Mouse (Mus musculus) gastrocnemius, adult 18-20 months (tissue): ENCODE results near the gene Iqcb1. TPM values are rescaled to one million over a fixed set of nuclear protein-coding genes. Genes with fewer than 3 reads are reported as not detected.
"Not testable (repeated sequence)": the region's sequence is repeated elsewhere in the genome, so short reads cannot be mapped to it uniquely, and the experiment has no call there.

ENCODE experiments used
- DNase-seq: peaks from one replicate; pipeline ENCODE4 v3.0.0; 2021; ENCODE audit warnings: low spot score
- long read RNA-seq, 2 experiments: library from polyadenylated mRNA; stranded (forward); transcript quantifications; one replicate each; pipeline ENCODE4 v2.0.0; 2021
- total RNA-seq, 2 experiments: library from RNA; stranded (reverse); gene quantifications; 2 replicates each; pipeline ENCODE4 v1.2.3; 2021

Iqcb1 gene
- 1 to 10 TPM; 6.1 to 6.6 TPM for total RNA-seq
- long read RNA-seq, experiment 1, partial matches to known transcripts, result 0 of 12 reads
- long read RNA-seq, experiment 1, other reads (novel, unspliced or antisense), result 9 of 12 reads
- long read RNA-seq, experiment 2, partial matches to known transcripts, result 0 of 1 reads
- long read RNA-seq, experiment 2, other reads (novel, unspliced or antisense), result 1 of 1 reads

DNA sequence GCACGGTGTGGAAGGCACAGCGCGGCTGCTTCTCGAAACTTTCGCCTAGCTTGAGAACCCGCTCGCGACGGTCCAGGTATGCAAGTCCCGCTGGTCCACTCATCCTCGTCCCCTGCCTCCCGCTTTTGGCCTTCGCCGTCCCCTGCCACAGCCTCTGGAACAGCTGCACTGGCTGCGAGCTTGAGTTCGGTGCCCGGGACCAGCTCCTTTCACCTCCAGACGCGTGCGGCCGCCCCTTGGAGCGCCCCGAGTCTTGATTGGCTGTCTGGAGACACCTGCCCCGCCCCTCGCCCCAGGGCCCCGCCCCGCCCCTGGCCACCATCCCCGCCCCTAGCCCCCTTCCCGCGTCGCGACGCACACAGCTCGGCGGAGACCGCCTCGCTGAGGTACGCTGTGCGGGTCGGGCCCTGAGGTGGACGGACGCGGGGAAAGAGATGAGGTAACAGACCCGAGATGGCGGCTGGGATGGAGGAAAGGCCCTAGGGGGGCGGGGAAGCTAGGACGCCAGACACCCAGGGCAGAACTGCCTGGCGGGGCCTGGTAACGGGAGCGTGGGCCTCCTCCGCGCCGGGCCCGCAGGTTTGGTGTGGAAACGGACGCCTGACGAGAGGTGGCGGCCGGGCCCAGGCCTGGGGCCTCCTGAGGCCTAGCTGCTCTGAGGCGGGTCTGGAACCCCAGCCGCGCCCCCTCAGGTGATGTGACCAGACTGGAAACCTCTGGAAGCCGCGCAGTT lies at the start of gene Iqcb1:
Gene Iqcb1, plus strand, starts transcription at position 332 of the 733 bp plus-strand sequence.
- peak; percentile 77 for DNase-seq

DNA sequence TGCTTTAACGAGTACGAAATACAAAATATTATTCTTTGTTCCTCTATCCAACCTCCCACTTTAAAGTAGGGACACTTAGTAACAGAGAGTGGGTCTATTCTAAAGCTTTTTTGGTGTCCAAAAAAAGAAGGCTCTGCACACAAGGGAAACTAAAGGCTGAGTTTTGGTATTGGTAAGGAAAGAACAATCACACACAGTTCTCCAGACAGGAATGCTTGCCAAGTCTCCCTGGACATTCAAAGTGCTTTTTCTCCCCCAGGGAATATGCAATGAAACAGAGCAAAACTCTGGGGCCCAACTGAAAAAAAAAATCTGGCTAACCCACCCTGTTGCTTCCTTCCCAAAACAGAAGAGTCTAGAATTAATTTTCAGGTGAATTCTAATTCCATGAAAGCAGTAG lies 44.0 kb upstream of the Iqcb1 start:
- no peak for DNase-seq

DNA sequence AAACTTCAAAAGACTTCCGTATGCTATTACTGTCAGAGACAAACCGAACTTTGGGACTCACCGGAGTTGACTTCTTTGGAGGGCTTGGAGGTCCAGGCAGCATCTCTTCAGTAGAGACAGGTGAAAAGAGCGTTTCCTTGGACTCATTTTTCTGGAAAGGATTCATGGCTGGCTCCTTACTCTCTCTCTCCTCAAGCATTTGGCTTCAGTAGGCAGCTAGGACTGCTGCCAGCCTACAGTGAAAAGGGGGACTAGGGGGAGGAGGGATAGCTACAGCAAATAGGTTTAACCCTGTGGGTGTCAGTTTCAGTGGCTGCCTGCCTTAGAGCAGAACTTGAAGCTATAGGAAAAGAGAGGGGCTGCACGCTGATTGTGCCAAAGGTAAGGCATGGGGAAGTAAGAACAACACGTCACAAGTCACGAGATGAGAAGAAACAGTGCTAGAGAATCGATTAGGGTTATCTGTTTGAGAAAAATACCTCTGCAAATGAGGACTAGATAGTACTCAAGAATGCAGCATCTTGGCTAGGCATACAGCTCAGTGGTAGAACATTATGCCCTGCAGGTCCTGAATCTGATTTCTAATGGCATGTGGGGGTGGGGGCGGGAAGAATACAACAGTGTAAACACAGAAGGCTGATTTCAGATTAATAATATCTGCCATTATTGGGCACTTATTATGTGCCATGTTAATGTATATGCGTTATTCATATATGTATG lies 43.4 kb upstream of the Iqcb1 start, which contains the start of gene Slc15a2:
Gene Slc15a2, minus strand, starts transcription at position 369 of the 720 bp plus-strand sequence.
- no peak for DNase-seq

DNA sequence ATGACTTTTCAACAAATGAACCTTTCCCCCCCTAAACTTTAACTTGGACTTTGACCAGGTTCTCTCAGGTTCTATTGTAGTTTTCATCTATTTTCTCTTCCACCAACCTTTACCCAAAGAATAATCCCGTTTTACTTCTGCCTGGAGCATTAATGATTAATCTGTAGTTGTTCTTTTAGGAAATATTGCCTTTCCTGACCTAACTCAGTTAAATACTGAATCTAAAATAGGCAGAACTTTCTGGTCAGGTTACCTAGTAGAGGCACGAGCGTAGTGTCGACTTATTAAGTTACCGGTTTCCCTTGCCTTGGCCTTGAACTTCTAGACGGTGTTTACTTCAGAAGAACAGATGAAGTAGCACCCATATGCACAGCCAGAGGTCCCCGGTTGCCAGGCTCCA lies 41.7 kb upstream of the Iqcb1 start:
- no peak for DNase-seq

DNA sequence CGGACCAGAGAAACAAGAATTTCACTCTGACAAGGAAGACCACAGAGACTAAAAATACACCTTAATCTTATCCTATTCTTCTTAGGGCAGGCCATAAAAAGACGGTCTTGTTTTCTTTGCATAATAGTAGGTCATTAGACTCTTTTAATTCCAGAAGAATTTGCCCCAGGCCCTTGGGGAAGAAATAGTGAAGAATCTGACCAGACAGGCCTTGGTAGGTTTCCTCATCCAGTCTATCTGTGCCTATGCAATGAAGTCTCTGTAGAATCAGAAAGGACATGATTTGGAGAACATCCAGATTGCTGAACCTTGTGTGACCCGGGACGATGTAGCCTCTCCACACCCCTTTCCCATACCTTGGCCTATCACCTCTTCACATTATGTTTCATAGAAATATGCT lies 38.0 kb upstream of the Iqcb1 start:
- DNase-seq, result no peak

DNA sequence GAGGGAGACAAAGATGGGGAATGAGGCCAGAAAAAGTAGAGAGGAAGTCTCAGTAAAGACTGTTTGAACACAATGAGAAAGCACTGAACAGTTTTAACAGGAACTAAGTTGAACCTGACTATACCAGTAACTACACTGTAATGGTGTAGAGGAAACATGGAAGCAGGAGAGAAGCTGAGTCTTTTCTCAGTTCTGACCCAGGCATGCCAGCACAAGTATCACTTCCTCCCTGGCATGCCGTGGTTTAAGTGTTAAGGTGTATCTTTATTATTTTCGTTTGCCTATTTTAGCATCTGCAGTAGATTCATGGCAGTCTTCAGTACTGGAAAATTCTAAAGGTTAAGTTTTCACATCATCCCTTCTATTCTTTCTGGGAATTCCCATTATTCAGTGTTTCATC lies 33.2 kb upstream of the Iqcb1 start:
- no peak for DNase-seq

DNA sequence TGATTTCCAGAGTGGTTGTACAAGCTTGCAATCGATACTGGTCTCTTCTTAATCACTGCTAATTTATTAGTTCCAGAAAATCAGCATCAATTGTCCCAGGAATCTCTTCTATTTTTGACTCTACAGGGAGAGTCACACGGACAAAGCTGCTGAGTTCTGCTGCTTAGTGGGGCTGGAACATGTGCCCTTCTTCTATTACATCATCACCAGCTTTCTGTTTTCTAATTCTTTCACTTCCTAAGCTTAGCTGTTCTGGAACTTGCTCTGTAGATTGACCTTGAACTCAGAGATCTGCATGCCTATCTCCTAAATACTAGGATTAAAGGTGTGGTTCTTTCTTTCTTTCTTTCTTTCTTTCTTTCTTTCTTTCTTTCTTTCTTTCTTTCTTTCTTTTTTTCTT lies 29.9 kb upstream of the Iqcb1 start:
- no peak for DNase-seq

DNA sequence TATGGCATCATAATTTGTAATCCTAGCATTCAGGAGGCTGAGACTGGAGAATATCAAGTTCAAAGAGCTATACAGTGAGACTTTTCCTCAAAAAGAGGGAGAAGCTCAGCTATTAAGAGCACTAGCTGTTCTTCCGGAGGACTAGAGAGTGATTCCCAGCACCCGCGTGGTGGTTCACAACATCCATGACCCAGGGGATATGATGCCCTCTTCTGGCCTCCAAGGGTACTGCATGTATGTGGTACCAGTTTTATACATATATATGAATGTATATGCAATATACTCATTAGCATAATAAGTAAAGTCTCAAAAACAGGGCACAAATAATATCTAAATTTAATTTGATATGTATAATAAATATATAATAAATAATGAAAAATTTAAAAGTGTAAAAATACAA lies 25.8 kb upstream of the Iqcb1 start:
- no peak for DNase-seq

DNA sequence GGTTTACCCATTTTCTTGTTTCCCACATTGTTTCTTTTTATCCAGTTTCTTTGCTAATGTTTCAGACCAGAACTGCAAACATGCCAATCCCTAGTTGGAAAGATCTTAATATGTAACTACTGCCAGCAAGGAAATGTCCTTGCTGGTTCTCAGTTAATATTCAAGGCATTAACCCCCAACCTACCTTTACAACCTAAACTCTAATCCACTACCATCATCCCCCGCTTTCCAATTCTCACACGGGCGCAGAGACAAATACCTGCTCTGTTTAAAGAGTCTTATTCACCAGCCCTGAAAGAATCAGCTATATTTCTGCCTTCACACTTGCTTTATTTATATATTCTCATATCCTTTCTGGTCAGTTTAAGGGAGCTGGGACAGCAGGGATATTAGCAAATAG lies 19.6 kb upstream of the Iqcb1 start:
- no peak for DNase-seq

DNA sequence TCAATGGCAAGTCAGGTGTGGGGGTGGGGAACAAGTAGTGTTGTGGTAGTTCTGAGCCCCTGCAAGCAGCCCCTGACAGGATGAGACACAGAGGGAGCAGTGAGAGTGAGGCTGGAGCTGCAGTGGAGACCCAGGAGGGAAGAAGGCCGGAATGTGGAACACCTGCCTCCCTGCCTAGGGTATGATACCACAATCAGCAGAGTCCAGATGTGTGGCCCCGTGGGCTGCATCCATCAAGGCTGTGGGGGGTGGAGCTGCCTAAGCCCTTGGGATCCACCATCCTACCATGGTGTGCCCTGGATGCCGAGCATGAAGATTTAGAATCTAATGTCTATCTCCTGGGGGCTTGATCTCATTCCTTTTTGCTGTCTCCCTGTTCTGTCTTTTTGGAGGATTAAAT lies 14.5 kb upstream of the Iqcb1 start:
- DNase-seq, result no peak

DNA sequence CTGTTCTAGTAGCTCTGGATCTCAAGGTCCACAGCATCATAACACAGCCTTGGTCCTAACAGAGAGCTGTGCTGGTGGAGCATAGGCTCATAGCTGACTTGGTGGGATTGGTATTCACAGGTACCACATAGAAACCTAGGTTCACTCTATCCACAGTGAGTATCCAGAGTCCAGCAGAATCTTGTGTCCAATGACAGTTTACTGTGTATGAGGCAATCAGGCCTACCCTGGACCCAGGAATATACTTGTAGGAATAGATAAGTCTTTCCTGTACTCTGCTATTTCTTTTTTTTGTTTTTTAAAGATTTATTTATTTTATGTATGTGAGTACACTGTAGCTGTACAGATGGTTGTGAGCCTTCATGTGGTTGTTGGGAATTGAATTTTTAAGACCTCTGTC lies 11.3 kb upstream of the Iqcb1 start:
- no peak for DNase-seq

DNA sequence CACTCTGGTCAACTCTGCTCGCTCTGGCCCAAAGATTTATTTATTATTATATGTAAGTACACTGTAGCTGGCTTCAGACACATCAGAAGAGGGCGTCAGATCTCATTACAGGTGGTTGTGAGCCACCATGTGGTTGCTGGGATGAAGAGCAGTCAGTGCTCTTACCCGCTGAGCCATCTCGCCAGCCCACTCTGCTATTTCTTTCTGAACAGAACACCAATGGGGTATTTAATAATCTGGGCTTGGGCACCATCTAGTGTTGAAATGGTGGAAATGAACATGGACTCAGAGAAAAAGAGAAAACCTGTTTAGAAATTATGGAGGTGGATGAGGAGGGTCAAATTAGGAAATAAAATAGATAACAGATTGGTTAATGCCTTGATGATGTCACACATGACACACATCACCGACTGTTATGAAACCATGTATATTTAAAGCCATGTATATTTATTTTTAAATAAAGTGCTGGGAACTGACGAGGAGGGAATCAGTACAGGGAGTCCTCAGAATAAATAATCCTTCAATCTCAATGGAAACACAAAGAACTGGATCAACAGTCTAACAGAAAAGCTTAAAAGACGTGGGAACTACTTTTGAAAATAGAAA lies 10.8 kb upstream of the Iqcb1 start:
- peak; percentile 72 for DNase-seq

DNA sequence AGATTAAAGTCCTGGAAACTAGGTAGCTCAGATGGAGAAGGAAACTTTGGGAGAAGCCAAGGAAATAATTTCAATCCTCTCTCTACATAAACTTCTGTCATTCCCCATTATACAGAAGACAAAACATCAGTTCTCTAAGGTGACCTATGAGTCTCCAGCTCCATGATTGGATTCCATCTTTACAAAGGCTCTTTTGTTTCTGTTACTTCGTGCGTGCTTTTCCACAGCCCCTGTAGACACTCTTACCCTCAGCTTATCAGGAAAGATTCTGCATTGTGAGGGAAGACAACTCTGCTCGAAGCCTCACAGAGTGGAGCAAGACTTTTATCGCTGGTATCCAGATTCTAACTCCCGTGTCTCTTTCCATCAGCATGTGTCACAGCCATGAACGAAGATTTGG lies 8.2 kb upstream of the Iqcb1 start:
- no peak for DNase-seq

DNA sequence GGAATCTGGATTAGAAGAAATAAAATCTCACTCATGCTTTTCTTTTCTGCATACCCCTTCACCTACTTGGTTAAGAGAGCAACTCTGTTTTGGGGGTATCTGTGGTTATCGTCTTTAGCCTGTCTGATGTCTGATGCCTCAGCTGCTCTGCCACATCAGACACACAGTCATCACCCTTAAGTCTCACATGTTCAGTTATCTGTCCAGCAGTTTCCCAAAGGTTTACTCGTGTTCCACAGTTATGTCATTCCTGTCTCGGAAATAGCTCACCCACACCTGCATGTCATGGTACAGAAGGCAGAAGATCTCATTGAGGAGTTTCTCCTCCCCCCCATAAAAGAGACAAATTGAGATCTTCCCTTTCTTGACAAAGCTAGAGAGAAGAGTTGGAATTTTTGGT lies 7.4 kb upstream of the Iqcb1 start:
- no peak for DNase-seq

DNA sequence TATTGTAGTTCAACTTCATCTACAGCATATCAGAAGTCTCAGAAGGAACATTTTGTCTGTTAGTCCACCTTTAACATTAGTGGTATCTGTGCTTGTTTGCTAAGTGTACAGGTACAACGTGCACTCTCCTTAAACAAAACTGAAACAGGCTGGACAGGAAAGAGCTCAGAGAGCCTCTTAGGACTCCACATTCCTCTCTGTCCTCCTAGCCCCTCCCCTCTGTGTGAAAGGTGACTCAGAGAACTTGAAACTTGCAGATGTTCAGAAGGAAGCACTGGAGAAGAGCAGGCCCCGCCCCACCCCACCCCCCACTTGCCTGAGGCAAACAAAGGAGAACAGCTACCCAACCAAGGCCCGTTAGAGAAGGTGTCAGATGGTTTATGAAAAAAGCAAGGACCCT lies 6.7 kb upstream of the Iqcb1 start:
- DNase-seq, result no peak

DNA sequence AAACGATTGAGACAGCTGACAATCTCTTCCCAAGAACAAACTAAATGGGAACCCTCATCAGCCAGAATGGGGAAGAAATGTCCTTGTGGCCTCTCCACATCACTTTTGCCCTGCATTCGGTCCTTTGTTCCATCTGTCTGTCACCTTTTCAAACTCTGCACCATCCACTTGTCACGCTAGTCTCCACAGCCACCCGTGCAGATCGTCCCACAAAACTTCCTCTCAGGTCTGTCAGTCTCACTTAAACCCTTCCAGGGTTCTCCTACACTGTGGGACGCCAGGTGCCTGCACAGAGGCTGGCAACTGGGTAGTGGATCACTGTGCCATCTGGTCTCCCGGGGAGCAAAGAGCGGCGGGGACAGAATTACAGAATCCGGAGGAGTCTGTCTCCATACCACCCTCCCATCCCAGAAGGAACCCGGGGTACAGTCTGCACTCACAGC lies 553 bp upstream of the Iqcb1 start:
- DNase-seq, result no peak

DNA sequence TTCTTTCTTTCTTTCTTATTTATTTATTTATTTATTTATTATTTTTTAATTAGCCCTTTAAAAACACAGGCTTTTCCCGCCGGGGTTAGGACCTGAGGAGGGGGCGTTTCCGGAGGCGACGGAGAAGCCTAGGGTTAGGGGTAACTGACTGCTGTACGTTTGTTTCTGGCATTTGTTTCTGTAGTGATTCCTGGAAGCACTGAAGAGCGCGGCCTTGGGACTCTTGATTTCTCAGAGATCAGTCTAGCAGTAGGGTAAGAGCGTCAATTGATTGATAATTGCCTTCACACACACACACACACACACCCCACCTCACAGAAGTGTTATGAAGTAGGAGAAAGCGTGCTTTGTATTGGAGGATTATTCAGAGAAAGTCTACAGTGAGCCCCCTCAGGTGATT lies 635 bp downstream of the Iqcb1 start:
- no peak for DNase-seq

DNA sequence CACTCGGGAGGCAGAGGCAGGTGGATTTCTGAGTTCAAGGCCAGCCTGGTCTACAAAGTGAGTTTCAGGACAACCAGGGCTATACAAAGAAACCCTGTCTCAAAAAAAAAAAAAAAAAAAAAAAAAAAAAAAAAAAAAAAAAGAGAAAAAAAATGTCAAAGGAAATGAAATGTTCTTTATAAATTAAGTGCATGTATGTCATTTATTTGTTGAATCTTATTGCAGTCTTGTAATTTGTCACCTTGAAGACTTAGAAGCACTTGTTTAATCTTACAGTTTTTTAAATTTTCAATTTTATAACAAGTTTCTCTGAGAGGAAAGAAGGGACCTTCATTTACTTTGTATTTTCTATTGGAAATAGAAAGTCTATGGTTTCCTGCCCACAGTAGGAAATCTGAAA lies 18.7 kb downstream of the Iqcb1 start:
- not testable (repeated sequence) for DNase-seq

DNA sequence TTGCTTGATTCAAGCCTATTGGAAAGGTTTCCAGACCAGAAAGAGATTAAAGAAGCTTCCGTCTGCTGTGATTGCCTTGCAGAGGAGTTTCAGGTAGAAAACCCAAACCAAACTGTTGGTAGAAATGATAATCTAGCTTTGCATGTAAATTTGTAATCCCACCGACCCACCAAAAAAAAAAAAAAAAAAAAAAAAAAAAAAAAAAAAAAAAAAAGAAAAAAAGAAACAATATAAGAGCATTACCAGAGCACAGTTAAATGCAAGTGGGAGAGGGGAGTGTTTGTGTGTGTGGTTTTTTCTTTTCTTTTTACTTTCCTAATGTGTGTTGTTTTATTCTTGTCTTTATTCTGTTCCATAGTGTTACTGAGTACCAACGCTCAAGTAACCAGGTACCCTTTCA lies 23.0 kb downstream of the Iqcb1 start:
- DNase-seq, result no peak

DNA sequence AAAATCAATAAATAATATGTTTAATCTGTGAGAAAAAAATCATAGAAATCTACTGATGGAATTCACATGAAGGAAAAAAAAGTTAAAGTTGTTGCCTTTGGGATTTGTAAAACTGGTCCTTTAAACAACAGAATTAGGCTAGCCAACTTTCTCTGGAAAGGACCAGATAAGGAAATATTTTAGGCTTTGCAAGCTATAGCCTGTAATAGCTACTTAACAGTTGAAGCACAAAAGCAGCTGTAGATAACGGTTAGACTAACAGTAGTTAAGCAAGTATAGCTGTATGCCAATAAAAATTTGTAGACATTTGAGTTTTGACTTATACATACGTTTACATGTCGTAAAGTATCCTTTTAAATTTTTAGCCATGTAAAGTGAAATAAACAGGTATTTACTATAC lies 35.4 kb downstream of the Iqcb1 start:
- no peak for DNase-seq

DNA sequence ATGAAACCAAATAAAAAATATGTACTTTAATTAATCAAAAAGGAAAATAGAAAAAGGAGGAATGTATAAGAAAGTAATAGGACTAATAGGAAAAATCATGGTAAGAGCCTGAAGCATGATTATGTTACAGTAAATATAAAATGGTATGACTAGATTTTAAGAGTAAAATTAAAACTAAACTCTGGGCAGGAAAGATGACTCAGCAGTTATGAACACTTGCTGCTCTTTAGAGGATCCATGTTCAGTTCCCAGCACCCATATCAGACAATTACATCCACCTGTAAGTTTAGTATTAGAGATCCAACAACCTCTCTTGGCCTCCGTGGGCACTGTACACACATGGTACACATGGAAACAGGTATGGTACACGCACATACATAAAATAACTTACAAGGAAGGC lies 41.3 kb downstream of the Iqcb1 start:
- DNase-seq, result no peak

DNA sequence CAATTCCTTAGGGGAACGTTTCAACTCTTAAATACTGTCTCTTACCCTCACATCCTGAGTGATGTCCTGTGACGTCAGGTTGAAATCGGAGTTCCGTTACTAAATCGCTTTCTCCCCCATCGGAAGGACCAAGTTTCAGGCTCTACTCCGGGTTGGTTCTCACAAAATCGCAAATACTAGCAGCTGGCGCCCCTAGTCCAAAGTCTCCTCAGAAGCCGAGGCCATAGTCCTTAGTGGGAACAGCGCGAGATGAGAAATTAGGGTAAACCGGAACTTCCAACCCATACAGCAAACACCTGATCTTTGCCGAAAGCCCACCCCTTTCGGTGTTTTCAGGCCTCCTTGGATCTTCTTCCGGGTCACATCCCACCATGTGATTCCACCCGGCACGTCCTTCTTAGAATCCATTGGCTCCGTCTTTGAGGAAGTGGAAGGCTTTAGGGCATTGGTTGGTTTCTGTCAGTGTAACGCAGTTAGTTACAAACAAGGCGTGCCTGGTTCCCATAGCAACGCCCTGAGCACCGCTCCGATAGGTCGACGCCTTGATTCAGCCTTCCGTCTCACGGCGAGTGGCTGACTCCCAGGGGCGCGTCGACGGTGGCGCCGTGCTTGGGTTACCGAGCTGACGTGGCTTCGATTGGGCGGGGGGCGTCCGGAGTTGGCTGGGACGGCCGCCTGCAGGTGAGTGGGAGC lies 46.5 kb downstream of the Iqcb1 start, which contains the start of the genes Eaf2 and Golgb1:
Gene Eaf2, minus strand, starts transcription at position 421 of the 693 bp plus-strand sequence.
Gene Golgb1, plus strand, starts transcription at position 558 of the 693 bp plus-strand sequence.
- peak; percentile 98 for DNase-seq
